Mouse (Mus musculus): ENCODE results near the gene H2al1b.

H2al1b gene

DNA sequence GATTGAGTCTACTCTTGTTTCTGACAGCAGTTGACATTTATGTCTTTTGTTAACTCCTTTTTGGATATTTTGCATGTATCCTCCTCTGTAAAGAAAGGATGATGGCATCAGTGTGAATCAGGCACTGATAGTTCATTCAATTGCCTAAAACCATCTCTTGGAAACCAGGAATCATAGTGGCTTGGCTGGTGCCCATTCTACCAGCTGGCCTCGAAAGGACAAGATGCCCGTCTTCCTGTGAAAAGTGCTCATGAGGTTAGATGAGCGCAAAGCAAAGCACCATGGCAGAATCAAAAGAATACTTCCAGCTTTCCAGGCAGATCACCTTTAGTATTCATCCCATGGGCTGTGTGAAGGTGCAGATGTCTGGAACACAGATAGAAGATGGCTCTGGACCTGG, 44.5 kb downstream of the H2al1b start:
- no peak for DNase-seq (ENCODE audit: low spot score)
